Mouse (Mus musculus) testis, adult 2 months (tissue): Measurements from ENCODE around the gene Itfg2. TPM values are rescaled to one million over a fixed set of nuclear protein-coding genes. Genes with fewer than 3 reads are reported as not detected.

ENCODE experiments used
- H3K27ac ChIP-seq: fragments of 200-500 bp; 2 replicates; pipeline ENCODE4 v1.5.1; 2012; ENCODE audit warnings: low read depth, low read length; ENCODE audit not compliant: control insufficient read depth, insufficient read depth
- H3K27me3 ChIP-seq: fragments of 200-500 bp; 2 replicates; pipeline ENCODE4 v1.6.1; 2012; ENCODE audit warnings: mild to moderate bottlenecking, low read length, moderate library complexity; ENCODE audit not compliant: control insufficient read depth, insufficient read depth
- H3K36me3 ChIP-seq: fragments of 200-500 bp; 2 replicates; pipeline ENCODE4 v1.6.1; 2012; ENCODE audit warnings: mild to moderate bottlenecking, low read length; ENCODE audit not compliant: control insufficient read depth, insufficient read depth
- H3K4me1 ChIP-seq: fragments of 200-500 bp; 2 replicates; pipeline ENCODE4 v1.6.1; 2012; ENCODE audit warnings: low read length; ENCODE audit not compliant: control insufficient read depth, insufficient read depth
- H3K4me3 ChIP-seq: fragments of 200-500 bp; 2 replicates; pipeline ENCODE4 v1.5.1; 2012; ENCODE audit warnings: low read depth, mild to moderate bottlenecking, low read length, moderate library complexity, mixed read lengths; ENCODE audit not compliant: control insufficient read depth
- CTCF ChIP-seq: fragments of 200-500 bp; IDR thresholded peaks from 2 replicates; pipeline ENCODE4 v1.5.1; 2012; ENCODE audit warnings: low read depth, mild to moderate bottlenecking, inconsistent platforms, low read length, moderate library complexity; ENCODE audit not compliant: control insufficient read depth, insufficient read depth, insufficient replicate concordance
- POLR2A ChIP-seq: fragments of 200-500 bp; IDR thresholded peaks from 2 replicates; pipeline ENCODE4 v1.6.1; 2012; ENCODE audit warnings: low read depth, mild to moderate bottlenecking, inconsistent platforms, low read length, moderate library complexity; ENCODE audit not compliant: control insufficient read depth
- polyA plus RNA-seq: library from polyadenylated mRNA; depleted of rRNA; stranded (reverse); fragments of >200 nt; gene quantifications from 2 replicates; pipeline ENCODE4 v1.2.3, GENCODE M21; 2012; rRNA removed

Gene Itfg2
- polyA plus RNA-seq, 1 experiment, result 13.8 TPM

DNA sequence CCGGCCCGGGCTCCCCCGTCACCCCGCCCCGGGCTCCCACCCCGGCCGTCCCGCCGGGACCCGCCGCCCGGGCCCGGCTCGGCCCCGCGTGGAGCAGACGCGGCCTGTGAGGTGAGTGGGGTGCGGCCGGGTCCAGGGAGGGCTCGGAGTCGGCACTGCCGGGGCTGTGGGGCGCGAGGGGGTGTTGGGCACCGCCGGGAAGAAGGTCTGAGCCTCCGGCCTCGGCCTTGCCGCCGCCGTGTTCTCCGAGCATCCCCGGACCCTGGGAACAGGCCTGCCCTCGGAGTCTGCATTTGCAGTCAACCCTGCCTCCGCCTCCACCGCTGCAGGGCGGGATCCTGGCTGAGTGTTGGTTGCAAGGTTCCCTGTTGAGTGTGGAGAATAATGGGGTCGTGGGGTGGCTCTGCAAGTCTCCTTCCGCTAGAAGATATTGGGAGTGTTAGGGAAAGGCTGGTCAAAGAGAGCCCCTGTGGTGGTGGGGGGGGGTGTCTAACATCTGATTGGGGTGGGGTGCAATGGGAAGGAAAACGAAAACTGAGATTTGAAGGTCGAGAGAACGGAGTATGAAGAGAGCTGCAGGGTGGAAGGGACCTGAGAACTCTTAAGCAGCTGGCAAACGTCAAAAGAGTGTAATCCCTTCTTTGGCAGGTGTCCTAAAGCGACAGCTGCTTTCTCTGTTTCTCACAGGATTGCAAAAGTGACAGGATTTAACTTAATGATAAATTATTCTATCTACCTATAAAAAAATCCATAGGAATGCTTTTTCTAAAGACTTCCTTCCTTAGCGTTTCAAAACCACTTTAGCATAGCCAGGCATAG lies 61.5 kb downstream of the Itfg2 start:
- H3K27me3 ChIP-seq, result no peaks in the 10 kb centered on the region
- H3K27ac ChIP-seq, result peak overlapping the region; percentile 40
- H3K36me3 ChIP-seq, result no peaks in the 10 kb centered on the region; the same call in 1 of the 2 replicates
- H3K4me1 ChIP-seq, result peaks cover 4% of the 10 kb centered on the region
- H3K4me3 ChIP-seq, result peak overlapping the region; percentile 83
- TF ChIP-seq POLR2A (no peak), CTCF (no peak)

DNA sequence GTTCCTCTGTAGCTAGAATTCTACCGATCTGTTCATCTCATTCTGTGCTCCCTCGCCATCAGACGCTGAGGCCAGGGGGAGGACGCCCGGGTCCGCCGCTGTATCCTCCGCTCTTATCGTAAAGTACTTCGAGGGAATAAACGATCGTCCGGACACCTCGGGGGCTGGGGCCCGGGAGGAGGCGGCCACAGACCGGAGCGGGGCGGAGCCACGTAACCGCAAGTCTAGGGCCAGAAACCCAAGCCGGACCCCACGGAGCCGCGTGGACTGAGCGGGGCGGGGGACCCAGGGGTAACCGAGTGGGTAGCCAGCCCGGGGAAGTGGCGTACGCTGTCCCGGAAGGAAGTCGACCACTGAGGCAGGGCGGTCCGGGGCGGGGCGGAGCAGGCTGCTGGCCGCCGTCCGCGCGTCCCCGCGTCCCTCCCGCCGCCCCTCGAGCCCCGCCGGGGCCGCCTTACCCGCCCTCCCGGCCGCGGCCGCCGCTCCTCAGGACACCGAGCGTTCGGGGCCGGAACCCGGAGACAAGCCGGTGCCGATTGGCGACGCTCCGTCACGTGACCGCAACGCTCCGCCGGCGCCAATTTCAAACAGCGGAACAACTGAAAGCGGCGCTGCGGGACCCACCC lies 62.2 kb downstream of the Itfg2 start, which contains the start of the genes Rhno1 and Foxm1:
TSS of gene Rhno1 (minus strand) at position 531 of the 626 bp plus-strand sequence.
TSS of gene Foxm1 (plus strand) at position 587 of the 626 bp plus-strand sequence.
- H3K36me3 ChIP-seq, result no peaks in the 10 kb centered on the region; the same call in 1 of the 2 replicates
- H3K4me1 ChIP-seq, result peaks cover 4% of the 10 kb centered on the region
- peak; percentile 53; the same call in 1 of the 2 replicates for TF ChIP-seq POLR2A
- no peak for TF ChIP-seq CTCF

DNA sequence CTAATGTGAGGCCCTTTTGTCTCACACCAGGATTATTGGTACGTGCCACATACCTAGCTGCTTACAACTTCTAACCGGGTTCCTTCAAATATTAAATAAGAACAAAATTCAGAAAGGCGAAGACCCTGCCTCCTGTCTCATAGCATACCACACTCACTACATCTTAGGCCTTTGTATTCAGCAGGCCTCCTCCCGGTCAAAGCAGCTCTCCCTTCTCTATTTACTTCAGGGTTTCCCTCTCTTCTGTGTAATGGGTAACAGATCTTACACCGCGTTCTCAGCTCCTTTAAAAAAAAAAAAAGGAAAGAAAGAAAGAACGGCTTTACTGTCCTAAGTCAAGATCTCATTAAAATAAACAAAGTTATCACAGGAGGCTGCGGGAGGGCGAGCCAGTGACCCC lies 62.8 kb downstream of the Itfg2 start:
- Histone ChIP-seq H3K27me3 (no peaks in the 10 kb centered on the region), H3K4me3 (peak overlapping the region; percentile 83), H3K4me1 (peaks cover 4% of the 10 kb centered on the region), H3K36me3 (no peaks in the 10 kb centered on the region), H3K27ac (peak overlapping the region; percentile 65)
- no peak for TF ChIP-seq CTCF
- no peak for TF ChIP-seq POLR2A

More for the DNA sequence above, 62.2 kb downstream of the Itfg2 start, which contains the start of the genes Rhno1 and Foxm1:
- Histone ChIP-seq H3K27ac (peak within 1 kb of the TSS; percentile 65), H3K4me3 (peak within 1 kb of the TSS; percentile 83), H3K27me3 (no peaks in the 10 kb centered on the region)

Other genes starting within 250 kb of the Itfg2 start
- 0.05 and 0.25 TPM in 2 replicates for gene Tead4, start 124.1 kb downstream of the Itfg2 start, polyA plus RNA-seq
- 4.4 and 5.4 TPM in 2 replicates for gene Tulp3, start 69.1 kb downstream of the Itfg2 start, polyA plus RNA-seq
- 41.5 and 47.9 TPM in 2 replicates for gene Rhno1, start 62.0 kb downstream of the Itfg2 start, polyA plus RNA-seq
- 126 and 128 TPM in 2 replicates for gene Foxm1, start 62.0 kb downstream of the Itfg2 start, polyA plus RNA-seq
- 44.5 and 49.1 TPM in 2 replicates for gene Tex52, start 49.5 kb downstream of the Itfg2 start, polyA plus RNA-seq
- not detected in 2 replicates for gene Gm44596, start 49.4 kb downstream of the Itfg2 start, polyA plus RNA-seq
- gene Nrip2, start 25.6 kb downstream of the Itfg2 start, polyA plus RNA-seq, result 1.6 and 1.9 TPM in 2 replicates
- gene Fkbp4, start 13.7 kb upstream of the Itfg2 start, polyA plus RNA-seq, result 342 and 357 TPM in 2 replicates
- 0.45 and 2.0 TPM in 2 replicates for gene Pzp, start 101.8 kb upstream of the Itfg2 start, polyA plus RNA-seq
- 0.17 and 0.87 TPM in 2 replicates for gene A2ml1, start 156.7 kb upstream of the Itfg2 start, polyA plus RNA-seq
- 0.19 TPM in 1 of 2 replicates, not detected in the other for gene Klrb1a, start 198.6 kb upstream of the Itfg2 start, polyA plus RNA-seq
- gene Clec2h, start 237.5 kb upstream of the Itfg2 start, polyA plus RNA-seq, result 0.10 TPM in 2 replicates